In the genomic region with DNA sequence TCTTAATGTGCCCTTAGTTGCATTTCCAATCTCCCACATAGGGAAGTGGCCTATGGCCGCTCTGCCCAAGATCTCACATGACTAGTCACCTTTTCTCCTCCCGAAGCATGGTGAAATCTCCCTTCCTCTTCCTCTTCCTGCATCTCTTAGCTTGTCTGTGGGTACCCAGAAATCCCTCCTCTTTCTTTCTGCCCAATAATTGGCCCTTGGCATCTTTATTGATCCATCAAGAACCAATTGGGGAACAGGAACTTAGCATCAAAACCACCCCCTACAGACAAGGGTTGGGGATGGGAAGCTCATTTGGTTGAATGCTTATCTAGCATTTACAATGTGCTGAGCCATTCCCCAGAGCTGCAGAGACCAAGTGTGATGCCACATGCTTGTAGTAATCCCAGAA, we compare ENCODE assay signal across 28 mouse cellular contexts.
A peak's percentile ranks its signal among the peaks of the same experiment; 100 is the strongest.
DNase-seq lines count a peak whose midpoint lies in the region; ATAC-seq and TF ChIP-seq lines count a peak whose summit lies in the region.
"Had no signal": no experiment of that assay in that cellular context is flagged by ENCODE, and none has a peak within 500 bp of the region (broad histone marks: within the 10 kb centered on the region; RNA-seq: fewer than 3 reads in every experiment).

No protein-coding gene starts in this region.

- intact Hi-C loops in left cerebral cortex, postnatal 4 days (cut with DNase I) = no loop called here

- TF ChIP-seq POLR2A in bone marrow macrophage, adult 2 months (IDR thresholded peaks at IDR 0.05; ENCODE audit: borderline replicate concordance, low read depth, low read length) = no peak

- no peak overlapping the region for H3K4me3 ChIP-seq in bone marrow macrophage, adult 2 months (ENCODE audit: insufficient read depth, low read length)
- H3K4me3 ChIP-seq: forebrain, embryonic 15.5 days; gastrocnemius, adult 2 months; heart, embryonic 13.5 days; hindbrain, embryonic 10.5 days; hindbrain, embryonic 15.5 days; midbrain, embryonic 15.5 days; myocyte; neural tube, embryonic 13.5 days had no signal

- TF ChIP-seq CTCF in bone marrow macrophage, adult 2 months (IDR thresholded peaks at IDR 0.05; ENCODE audit: low read depth, low read length) = no peak

- ATAC-seq in megakaryocyte progenitor cell, adult 5-6 weeks (replicated peaks; ENCODE audit: poor library complexity) = peak; percentile 35
- ATAC-seq: activated CD4-positive, CD25-positive, alpha-beta regulatory T cell, adult 4 months; forebrain, embryonic 15.5 days; inflammation-experienced regulatory T-cells, adult 6 months; midbrain, embryonic 15.5 days had no signal

- DNase-seq in layer of hippocampus, adult 9-11 months = peak; percentile 12
- DNase-seq in layer of hippocampus, adult 9-10 months (ENCODE audit: low spot score) = no peak
- DNase-seq in 416B (ENCODE audit: low read depth) = peak; percentile 50
- no peak for DNase-seq in left cerebral cortex, postnatal 4 days
- no peak for DNase-seq in kidney, postnatal 10 days
- DNase-seq: adrenal gland, adult 2 months; adrenal gland, postnatal 36 days; cerebellum, adult 2 months; cerebellum, postnatal 14 days; gastrocnemius, adult 2 months; gastrocnemius, postnatal 36 days; heart, postnatal 10 days; kidney, adult 11 months; kidney, postnatal 36 days; lung, postnatal 14 days; thymus, adult 2 months; thymus, postnatal 36 days had no signal

- H3K27ac ChIP-seq in bone marrow macrophage, adult 2 months (ENCODE audit: insufficient read depth, low read depth, low read length) = peak overlapping the region; percentile 77
- H3K27ac ChIP-seq: forebrain, embryonic 15.5 days; gastrocnemius, adult 2 months; heart, embryonic 13.5 days; hindbrain, embryonic 10.5 days; hindbrain, embryonic 15.5 days; midbrain, embryonic 15.5 days; neural tube, embryonic 13.5 days had no signal

- H3K4me1 ChIP-seq in bone marrow macrophage, adult 2 months (ENCODE audit: control insufficient read depth, insufficient read depth, low read length) = peaks cover 53% of the 10 kb centered on the region
- H3K4me1 ChIP-seq: forebrain, embryonic 15.5 days; heart, embryonic 13.5 days; hindbrain, embryonic 15.5 days; midbrain, embryonic 15.5 days; neural tube, embryonic 13.5 days had no signal

Comparison
In these comparisons a context has a peak if more than half of its experiments do, and no peak if none do; other contexts are left out.
1. DNase-seq: peak in layer of hippocampus, adult 9-11 months (single experiment) and 416B (single experiment); none in layer of hippocampus, adult 9-10 months (single experiment), left cerebral cortex, postnatal 4 days (single experiment) and kidney, postnatal 10 days (single experiment).